In the genomic region with DNA sequence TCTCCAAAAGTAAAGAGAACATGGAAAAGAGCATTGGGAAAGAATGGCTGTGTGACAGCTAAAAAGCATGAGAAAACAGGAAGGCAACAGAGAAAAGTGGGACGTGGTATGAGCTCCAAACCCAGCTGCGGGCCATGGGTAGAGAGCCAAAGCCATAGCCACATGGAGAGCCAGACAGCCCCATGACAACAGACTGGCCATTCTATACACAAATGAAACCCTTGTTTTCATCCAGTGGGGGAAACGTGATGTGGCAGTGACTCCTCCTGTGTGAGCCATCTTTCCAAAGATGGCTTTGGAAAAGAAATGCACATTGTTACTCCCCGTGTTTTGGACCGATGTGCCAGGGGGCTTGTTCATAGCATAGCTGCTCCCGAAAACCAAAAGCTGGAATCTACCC, we compare ENCODE assay signal across 9 mouse cellular contexts. TPM values are rescaled to one million over a fixed set of nuclear protein-coding genes. Genes with fewer than 3 reads are reported as not detected.
A peak's percentile ranks its signal among the peaks of the same experiment; 100 is the strongest.
DNase-seq lines count a peak whose midpoint lies in the region; ATAC-seq and TF ChIP-seq lines count a peak whose summit lies in the region.
"Had no signal": no experiment of that assay in that cellular context is flagged by ENCODE, and none has a peak within 500 bp of the region (broad histone marks: within the 10 kb centered on the region; RNA-seq: fewer than 3 reads in every experiment).

No protein-coding gene starts in this region.

- 44% methylated on average over 6 of the region's 6 CpGs for WGBS in heart, embryonic 14.5 days
- WGBS in forebrain, embryonic 10.5 days, result 49% methylated on average over 6 of the region's 6 CpGs
- WGBS in limb, embryonic 15.5 days, result 49% methylated on average over 6 of the region's 6 CpGs
- WGBS in stomach, embryonic 15.5 days, result 38% methylated on average over 6 of the region's 6 CpGs

- TF ChIP-seq POLR2A in ES-Bruce4 (IDR thresholded peaks at IDR 0.05; ENCODE audit: insufficient read depth, low read length), result no peak

- H3K27me3 ChIP-seq in heart, embryonic 14.5 days (ENCODE audit: control insufficient read depth, insufficient read depth, low read length), result peaks cover 17% of the 10 kb centered on the region
- no peaks in the 10 kb centered on the region for H3K27me3 ChIP-seq in ES-Bruce4 (ENCODE audit: control insufficient read depth, insufficient read depth, low read length, poor library complexity, severe bottlenecking)
- H3K27me3 ChIP-seq in forebrain, embryonic 10.5 days (ENCODE audit: poor library complexity, severe bottlenecking), result peaks cover 21% of the 10 kb centered on the region
- H3K27me3 ChIP-seq in limb, embryonic 15.5 days, result peaks cover 22% of the 10 kb centered on the region
- no peaks in the 10 kb centered on the region; the same call in 1 of the 2 replicates for H3K27me3 ChIP-seq in stomach, embryonic 15.5 days (replicated peaks)
- H3K27me3 ChIP-seq: Patski had no signal

- peaks cover 4 to 9% of the 10 kb centered on the region in 2 experiments; a peak in 3 of 4 replicates for H3K4me1 ChIP-seq in heart, embryonic 14.5 days (ENCODE audit: control insufficient read depth in 2 of 2, insufficient read depth in 2 of 2, low read length in 2 of 2)
- no peaks in the 10 kb centered on the region for H3K4me1 ChIP-seq in ES-Bruce4 (ENCODE audit: control insufficient read depth, insufficient read depth, low read length)
- peaks cover 30% of the 10 kb centered on the region for H3K4me1 ChIP-seq in forebrain, embryonic 10.5 days
- peaks cover 22% of the 10 kb centered on the region for H3K4me1 ChIP-seq in limb, embryonic 15.5 days
- H3K4me1 ChIP-seq in stomach, embryonic 15.5 days, result peaks cover 12% of the 10 kb centered on the region

- no peak for TF ChIP-seq CTCF in ES-Bruce4 (IDR thresholded peaks at IDR 0.05; ENCODE audit: low read depth, low read length)

- peak overlapping the region in 1 of 2 experiments; percentile 77; a peak in 2 of 4 replicates for H3K27ac ChIP-seq in heart, embryonic 14.5 days (replicated peaks in 1 of 2; ENCODE audit: control insufficient read depth in 1 of 2, insufficient read depth in 1 of 2, low read depth in 2 of 2, low read length in 2 of 2)
- H3K27ac ChIP-seq in ES-Bruce4 (ENCODE audit: insufficient read depth, low read length), result no peak overlapping the region
- H3K27ac ChIP-seq in forebrain, embryonic 10.5 days, result peak overlapping the region; percentile 92
- peak overlapping the region; percentile 89 for H3K27ac ChIP-seq in limb, embryonic 15.5 days
- H3K27ac ChIP-seq in stomach, embryonic 15.5 days, result no peak overlapping the region; the same call in 1 of the 2 replicates

- peak overlapping the region; percentile 91 for H3K9ac ChIP-seq in heart, embryonic 14.5 days (ENCODE audit: low read length)
- H3K9ac ChIP-seq in ES-Bruce4 (ENCODE audit: low read depth, poor library complexity, severe bottlenecking), result 0 out of 2 replicates have a peak overlapping the region, but pooled peaks have one; percentile 8
- H3K9ac ChIP-seq in limb, embryonic 15.5 days, result no peak overlapping the region
- H3K9ac ChIP-seq in stomach, embryonic 15.5 days, result no peak overlapping the region

- H3K36me3 ChIP-seq in heart, embryonic 14.5 days (ENCODE audit: control insufficient read depth, insufficient read depth, low read length), result no peaks in the 10 kb centered on the region; the same call in 1 of the 2 replicates
- H3K36me3 ChIP-seq in ES-Bruce4 (ENCODE audit: control insufficient read depth, insufficient read depth, low read length, poor library complexity, severe bottlenecking), result no peaks in the 10 kb centered on the region
- peaks cover 2% of the 10 kb centered on the region for H3K36me3 ChIP-seq in forebrain, embryonic 10.5 days (replicated peaks)
- H3K36me3 ChIP-seq in limb, embryonic 15.5 days, result peaks cover 2% of the 10 kb centered on the region; the same call in 1 of the 2 replicates
- no peaks in the 10 kb centered on the region for H3K36me3 ChIP-seq in stomach, embryonic 15.5 days

- H3K4me2 ChIP-seq in heart, embryonic 14.5 days (ENCODE audit: low read length), result peak overlapping the region; percentile 92
- H3K4me2 ChIP-seq in limb, embryonic 15.5 days, result peak overlapping the region; percentile 64
- peak overlapping the region; percentile 87 for H3K4me2 ChIP-seq in stomach, embryonic 15.5 days

- H3K4me3 ChIP-seq in heart, embryonic 14.5 days (ENCODE audit: control insufficient read depth in 1 of 2, insufficient read depth in 1 of 2, low read depth in 1 of 2, low read length in 2 of 2), result peak overlapping the region; percentile 79 to 87
- peak overlapping the region; percentile 81; the same call in 1 of the 2 replicates for H3K4me3 ChIP-seq in ES-Bruce4 (ENCODE audit: low read depth, low read length)
- H3K4me3 ChIP-seq in forebrain, embryonic 10.5 days, result peak overlapping the region; percentile 85
- peak overlapping the region; percentile 83 for H3K4me3 ChIP-seq in limb, embryonic 15.5 days
- peak overlapping the region; percentile 91 for H3K4me3 ChIP-seq in stomach, embryonic 15.5 days (replicated peaks)

- TF ChIP-seq EP300 in ES-Bruce4 (IDR thresholded peaks at IDR 0.05; ENCODE audit: insufficient read depth, low read depth, low read length), result no peak

- H3K9me3 ChIP-seq in heart, embryonic 14.5 days (ENCODE audit: control insufficient read depth, low read length), result no peaks in the 10 kb centered on the region
- no peaks in the 10 kb centered on the region for H3K9me3 ChIP-seq in ES-Bruce4 (replicated peaks; ENCODE audit: control insufficient read depth, insufficient read depth, low read length, poor library complexity, severe bottlenecking)
- no peaks in the 10 kb centered on the region for H3K9me3 ChIP-seq in forebrain, embryonic 10.5 days
- no peaks in the 10 kb centered on the region for H3K9me3 ChIP-seq in limb, embryonic 15.5 days
- H3K9me3 ChIP-seq in stomach, embryonic 15.5 days, result no peaks in the 10 kb centered on the region

- intact Hi-C loops in heart, postnatal 25 days (cut with DNase I), result no loop called here

- no peak for DNase-seq in heart, postnatal 25 days (ENCODE audit: low spot score)
- no peak for DNase-seq in forebrain, embryonic 10.5 days (ENCODE audit: extremely low spot score, low spot score)
- DNase-seq in urinary bladder, postnatal 14 days (ENCODE audit: low spot score), result no peak
- no peak for DNase-seq in left cerebral cortex, adult 18-20 months (ENCODE audit: low spot score in 2 of 2)

- no peak for ATAC-seq in heart, embryonic 14.5 days (ENCODE audit: insufficient number of reproducible peaks, insufficient read depth, low FRiP score, low read depth)
- ATAC-seq in limb, embryonic 15.5 days (ENCODE audit: insufficient number of reproducible peaks, low FRiP score, low TSS enrichment, low read depth), result no peak
- peak; percentile 20; the same call in 1 of the 2 replicates for ATAC-seq in stomach, embryonic 15.5 days (ENCODE audit: insufficient read depth, low FRiP score, low read depth)

RNA-seq across cellular contexts. Expression of gene Xpa, which starts 0.4 kb away (rescaled TPM):
- polyA plus RNA-seq in heart, embryonic 14.5 days (2014; fragmentation: Nextera tagmentation; extraction: Ambion mirVana), result 16.6 and 17.7 TPM in 2 replicates
- total RNA-seq in heart, postnatal 25 days (2021), result 1 to 10 TPM; 6.9 to 7.0 TPM
- 20.1 and 21.3 TPM in 2 replicates for polyA plus RNA-seq in ES-Bruce4 (2011; ENCODE audit: insufficient read depth, insufficient read length, low read depth, missing spikeins)
- polyA plus RNA-seq in forebrain, embryonic 10.5 days (2016; fragmentation: Nextera tagmentation; extraction: Ambion mirVana), result 19.8 and 21.1 TPM in 2 replicates
- 20.6 and 22.0 TPM in 2 replicates for polyA plus RNA-seq in limb, embryonic 15.5 days (2015; fragmentation: Nextera tagmentation; extraction: Ambion mirVana)
- 21.7 and 23.7 TPM in 2 replicates for polyA plus RNA-seq in stomach, embryonic 15.5 days (2015; fragmentation: Nextera tagmentation; extraction: Ambion mirVana)
- 10 to 100 TPM; 10.2 to 11.2 TPM for total RNA-seq in left cerebral cortex, adult 18-20 months (2021)

RNA-seq across cellular contexts. Expression of gene Tstd2, which starts 58.0 kb away (rescaled TPM):
- 24.3 and 25.0 TPM in 2 replicates for polyA plus RNA-seq in heart, embryonic 14.5 days (2014; fragmentation: Nextera tagmentation; extraction: Ambion mirVana)
- total RNA-seq in heart, postnatal 25 days (2021), result 10 to 100 TPM; 14.5 to 15.1 TPM
- polyA plus RNA-seq in ES-Bruce4 (2011; ENCODE audit: insufficient read depth, insufficient read length, low read depth, missing spikeins), result 39.5 and 47.3 TPM in 2 replicates
- 66.9 and 67.4 TPM in 2 replicates for polyA plus RNA-seq in forebrain, embryonic 10.5 days (2016; fragmentation: Nextera tagmentation; extraction: Ambion mirVana)
- polyA plus RNA-seq in limb, embryonic 15.5 days (2015; fragmentation: Nextera tagmentation; extraction: Ambion mirVana), result 32.0 and 33.0 TPM in 2 replicates
- 33.3 and 38.2 TPM in 2 replicates for polyA plus RNA-seq in stomach, embryonic 15.5 days (2015; fragmentation: Nextera tagmentation; extraction: Ambion mirVana)
- total RNA-seq in left cerebral cortex, adult 18-20 months (2021), result 10 to 100 TPM; 14.5 to 18.5 TPM

RNA-seq across cellular contexts. Expression of gene Ncbp1, which starts 58.1 kb away (rescaled TPM):
- polyA plus RNA-seq in heart, embryonic 14.5 days (2014; fragmentation: Nextera tagmentation; extraction: Ambion mirVana), result 41.9 and 44.0 TPM in 2 replicates
- 10 to 100 TPM; 21.4 to 22.2 TPM for total RNA-seq in heart, postnatal 25 days (2021)
- polyA plus RNA-seq in ES-Bruce4 (2011; ENCODE audit: insufficient read depth, insufficient read length, low read depth, missing spikeins), result 99.6 and 101 TPM in 2 replicates
- polyA plus RNA-seq in forebrain, embryonic 10.5 days (2016; fragmentation: Nextera tagmentation; extraction: Ambion mirVana), result 139 and 141 TPM in 2 replicates
- polyA plus RNA-seq in limb, embryonic 15.5 days (2015; fragmentation: Nextera tagmentation; extraction: Ambion mirVana), result 68.7 and 69.5 TPM in 2 replicates
- 59.5 and 62.0 TPM in 2 replicates for polyA plus RNA-seq in stomach, embryonic 15.5 days (2015; fragmentation: Nextera tagmentation; extraction: Ambion mirVana)
- 10 to 100 TPM; 43.2 to 50.0 TPM for total RNA-seq in left cerebral cortex, adult 18-20 months (2021)

Comparison
In these comparisons a context has a peak if more than half of its experiments do, and no peak if none do; other contexts are left out.
1. H3K27ac ChIP-seq: peak in forebrain, embryonic 10.5 days (single experiment) and limb, embryonic 15.5 days (single experiment); none in ES-Bruce4 (single experiment) and stomach, embryonic 15.5 days (single experiment).
2. H3K9ac ChIP-seq: peak in heart, embryonic 14.5 days (single experiment) and ES-Bruce4 (single experiment); none in limb, embryonic 15.5 days (single experiment) and stomach, embryonic 15.5 days (single experiment).
3. Peak in every context shown above with its lines, with median percentiles within 50 percentile points of each other: H3K4me2 ChIP-seq and H3K4me3 ChIP-seq.